12 mouse cellular contexts compared by ENCODE assay signal in genomic region chr2:125696219-125696618, GRCm38 (mm10). TPM values are rescaled to one million over a fixed set of nuclear protein-coding genes. Genes with fewer than 3 reads are reported as not detected.
DNase-seq lines count a peak whose midpoint lies in the region; TF ChIP-seq lines count a peak whose summit lies in the region.
"Had no signal": no experiment of that assay in that cellular context is flagged by ENCODE, and none has a peak within 500 bp of the region (broad histone marks: within the 10 kb centered on the region; RNA-seq: fewer than 3 reads in every experiment).

No protein-coding gene starts in this region.

- no peak overlapping the region for H3K4me3 ChIP-seq in gastrocnemius, adult 2 months
- H3K4me3 ChIP-seq: embryonic facial prominence, embryonic 13.5 days had no signal

- TF ChIP-seq CTCF in gastrocnemius, adult 2 months (IDR thresholded peaks at IDR 0.05) = no peak

- peak overlapping the region; percentile 20; the same call in 1 of the 2 replicates for H3K27ac ChIP-seq in gastrocnemius, adult 2 months
- H3K27ac ChIP-seq: embryonic facial prominence, embryonic 13.5 days had no signal

- intact Hi-C loops in gastrocnemius, adult 2 months (cut with DNase I) = no loop called here

- peak; percentile 34 for DNase-seq in gastrocnemius, adult 2 months
- no peak for DNase-seq in gastrocnemius, postnatal 25 days
- DNase-seq in MN1 (ENCODE audit: low spot score) = peak; percentile 63
- peak; percentile 47 to 50 for DNase-seq in heart, adult 9 months (ENCODE audit: low spot score in 2 of 2)
- DNase-seq in kidney, postnatal 36 days = peak; percentile 39 to 62
- no peak for DNase-seq in retina, postnatal 1 day
- no peak for DNase-seq in frontal cortex, postnatal 36 days (ENCODE audit: low spot score in 2 of 2)
- no peak for DNase-seq in urinary bladder, postnatal 10 days (ENCODE audit: low spot score)
- DNase-seq: adrenal gland, postnatal 25 days; right cerebral cortex, adult 18-20 months; thymus, postnatal 36 days had no signal

RNA-seq across cellular contexts. Expression of gene Eid1, which starts 23.3 kb away (rescaled TPM):
- total RNA-seq in gastrocnemius, adult 2 months (2021) = 10 to 100 TPM; 18.2 to 33.6 TPM
- 10 to 100 TPM; 27.8 to 35.7 TPM for total RNA-seq in gastrocnemius, postnatal 25 days (2021)

RNA-seq across cellular contexts. Expression of gene Shc4, which starts 27.7 kb away (rescaled TPM):
- total RNA-seq in gastrocnemius, adult 2 months (2021) = under 1 TPM; 0.33 to 0.75 TPM
- 1 to 10 TPM; 1.9 to 2.0 TPM for total RNA-seq in gastrocnemius, postnatal 25 days (2021)

Comparison
In these comparisons a context has a peak if more than half of its experiments do, and no peak if none do; other contexts are left out.
1. DNase-seq: peak in gastrocnemius, adult 2 months (single experiment), MN1 (single experiment), heart, adult 9 months (2 of 2) and kidney, postnatal 36 days (2 of 2); none in gastrocnemius, postnatal 25 days (single experiment), retina, postnatal 1 day (single experiment), frontal cortex, postnatal 36 days (0 of 2) and urinary bladder, postnatal 10 days (single experiment).